Mouse (Mus musculus): ENCODE measurements around the gene Arhgap27. TPM values are rescaled to one million over a fixed set of nuclear protein-coding genes. Genes with fewer than 3 reads are reported as not detected.
"Not testable (repeated sequence)": the region's sequence is repeated elsewhere in the genome, so short reads cannot be mapped to it uniquely, and the experiment has no call there.

The Arhgap27 gene
- polyA plus RNA-seq (2015; fragmentation: Nextera tagmentation; extraction: Ambion mirVana), result 3.2 and 3.3 TPM in 2 replicates

DNA sequence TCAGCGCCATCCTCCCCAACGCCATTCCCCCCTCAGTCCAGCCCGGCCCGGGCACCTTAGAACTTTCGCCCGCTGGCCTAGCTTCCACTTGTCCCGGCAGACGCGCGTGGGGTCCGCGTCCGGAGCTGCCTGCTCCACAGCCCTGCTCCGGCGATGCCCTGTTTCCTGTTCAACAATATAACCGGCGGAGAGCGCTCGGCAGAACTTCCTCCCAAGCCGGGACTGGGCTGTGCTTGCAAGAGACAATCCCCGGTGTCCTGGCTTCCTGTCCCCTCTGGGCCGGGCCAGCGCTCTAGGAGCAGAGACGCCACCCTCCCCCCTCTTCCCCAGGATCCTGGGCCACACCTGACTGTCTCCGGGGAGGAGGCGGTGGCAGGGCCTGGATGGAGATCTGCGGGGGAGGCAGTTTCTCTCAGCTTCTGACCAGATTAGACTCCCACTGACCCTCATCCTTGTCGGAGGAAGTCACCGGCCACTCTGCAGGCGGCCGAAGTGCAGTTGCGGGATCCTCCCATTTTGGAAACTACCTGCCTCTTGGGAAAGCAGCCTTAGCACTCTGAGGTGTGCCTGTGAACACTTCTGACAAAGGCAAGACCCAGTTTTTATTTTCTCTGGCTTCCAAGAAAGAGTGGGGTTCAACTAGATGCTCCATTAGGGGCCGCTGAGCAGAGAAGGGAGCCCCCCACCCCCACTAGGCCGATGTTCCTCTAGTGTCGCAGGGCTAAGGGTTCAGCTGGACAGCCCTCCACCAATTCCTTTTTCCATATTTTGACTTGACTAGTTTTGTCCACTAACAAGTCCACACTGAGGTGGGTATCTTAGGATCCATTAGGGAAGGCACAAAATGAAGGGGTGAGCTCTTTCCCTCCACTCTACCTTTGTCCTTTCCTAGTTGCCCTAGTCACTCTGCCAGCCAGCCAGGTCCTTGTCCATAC is at the start of gene Arhgap27:
TSS of gene Arhgap27 (minus strand) at position 479 of the 935 bp plus-strand sequence.
- ATAC-seq, result peak; percentile 28
- whole genome bisulfite sequencing (ENCODE audit: insufficient replicate concordance), result 3% methylated on average over 35 of the region's 35 CpGs
- Histone ChIP-seq H3K4me3 (ENCODE audit: low read depth, low read length) (peak within 1 kb of the TSS; percentile 53), H3K36me3 (replicated peaks; ENCODE audit: insufficient read depth, low read length) (peaks cover 9% of the 10 kb centered on the region), H3K27me3 (ENCODE audit: insufficient read depth, low read length) (peaks cover 43% of the 10 kb centered on the region), H3K4me2 (ENCODE audit: low read depth, low read length) (peak within 1 kb of the TSS; percentile 88), H3K9ac (replicated peaks) (peak within 1 kb of the TSS; percentile 58), H3K4me1 (ENCODE audit: insufficient read depth) (peaks cover 35% of the 10 kb centered on the region), H3K27ac (ENCODE audit: low read depth) (peak within 1 kb of the TSS; percentile 74), H3K9me3 (ENCODE audit: low read length) (no peaks in the 10 kb centered on the region)
- DNase-seq, result peak; percentile 71
- TF ChIP-seq CTCF (IDR thresholded peaks at IDR 0.05; ENCODE audit: low read depth) (no peak), EP300 (IDR thresholded peaks at IDR 0.05; ENCODE audit: low read depth) (no peak)

GRCm38 (mm10) chr11:103412950-103413423 is 49.5 kb upstream of the Arhgap27 start:
- H3K36me3 ChIP-seq (replicated peaks; ENCODE audit: insufficient read depth, low read length), result peaks cover 6% of the 10 kb centered on the region; the same call in 1 of the 2 replicates
- H3K9me3 ChIP-seq (ENCODE audit: low read length), result no peaks in the 10 kb centered on the region
- peak overlapping the region; percentile 79 for H3K27ac ChIP-seq (ENCODE audit: low read depth)
- 3% methylated on average over 14 of the region's 14 CpGs for WGBS (ENCODE audit: insufficient replicate concordance)
- no peaks in the 10 kb centered on the region for H3K27me3 ChIP-seq (ENCODE audit: insufficient read depth, low read length)
- TF ChIP-seq CTCF (IDR thresholded peaks at IDR 0.05; ENCODE audit: low read depth), result no peak
- no peak for TF ChIP-seq EP300 (IDR thresholded peaks at IDR 0.05; ENCODE audit: low read depth)
- DNase-seq (no peak), ATAC-seq (peak; percentile 46)
- peak overlapping the region; percentile 98 for H3K9ac ChIP-seq (replicated peaks)
- peak overlapping the region; percentile 99 for H3K4me3 ChIP-seq (ENCODE audit: low read depth, low read length)
- H3K4me1 ChIP-seq (ENCODE audit: insufficient read depth), result peaks cover 17% of the 10 kb centered on the region
- H3K4me2 ChIP-seq (ENCODE audit: low read depth, low read length), result peak overlapping the region; percentile 84

DNA sequence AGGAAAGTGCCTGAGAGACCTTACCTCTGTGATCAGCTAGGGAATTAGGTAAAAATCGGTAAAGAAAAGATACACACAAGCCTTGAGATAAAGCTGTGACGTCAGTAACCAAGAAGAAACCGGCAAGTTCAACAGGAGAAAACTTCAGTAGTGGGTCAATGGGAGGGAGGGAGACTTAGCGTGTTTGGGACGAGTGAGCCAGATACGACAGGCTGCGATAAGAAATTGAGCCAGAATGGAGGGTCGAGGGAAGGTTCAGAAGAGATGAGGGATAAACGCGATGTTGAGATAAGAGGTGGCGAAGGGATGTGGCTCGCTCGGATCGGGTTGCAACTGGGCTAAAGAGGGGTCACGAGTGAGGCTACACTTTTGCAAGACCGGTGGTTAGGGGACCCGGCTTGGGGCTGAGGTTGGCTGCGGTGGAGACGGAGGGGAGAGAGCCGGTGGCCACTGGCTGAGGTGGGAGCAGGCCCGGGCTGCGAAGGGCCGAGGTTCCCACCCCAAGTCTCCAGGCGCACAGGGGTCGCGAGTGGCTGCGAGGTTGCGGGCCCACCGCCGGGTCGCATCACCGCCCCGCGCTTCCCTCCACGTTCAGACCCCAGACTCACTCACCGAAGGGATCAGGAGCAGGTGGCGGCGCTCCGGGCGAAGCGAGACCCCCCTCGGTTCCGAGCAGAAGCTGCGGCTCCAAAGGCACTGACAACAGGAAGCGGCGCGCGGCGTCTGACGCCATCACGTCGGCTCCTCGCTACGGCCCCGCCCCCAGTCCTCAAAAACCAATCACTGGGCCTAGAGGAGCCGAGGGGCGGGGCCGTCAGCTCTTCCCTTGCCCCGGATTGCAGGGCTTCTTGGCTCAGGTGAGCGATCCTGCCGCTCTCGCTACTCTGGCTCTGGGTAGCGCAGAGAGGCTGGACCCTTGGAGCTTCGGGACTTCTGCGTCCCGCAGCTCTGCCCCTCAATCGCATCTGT is 48.8 kb upstream of the Arhgap27 start, which contains the start of gene Plekhm1:
TSS of gene Plekhm1 (minus strand) at position 707 of the 969 bp plus-strand sequence.
- Histone ChIP-seq H3K27ac (ENCODE audit: low read depth) (peak within 1 kb of the TSS; percentile 89), H3K4me2 (ENCODE audit: low read depth, low read length) (peak within 1 kb of the TSS; percentile 84), H3K36me3 (replicated peaks; ENCODE audit: insufficient read depth, low read length) (peaks cover 6% of the 10 kb centered on the region; the same call in 1 of the 2 replicates), H3K27me3 (ENCODE audit: insufficient read depth, low read length) (no peaks in the 10 kb centered on the region), H3K4me1 (ENCODE audit: insufficient read depth) (peaks cover 17% of the 10 kb centered on the region), H3K9me3 (ENCODE audit: low read length) (no peaks in the 10 kb centered on the region), H3K4me3 (ENCODE audit: low read depth, low read length) (peak within 1 kb of the TSS; percentile 99), H3K9ac (replicated peaks) (peak within 1 kb of the TSS; percentile 98)
- under 1% methylated on average over 61 of the region's 67 CpGs for WGBS (ENCODE audit: insufficient replicate concordance)
- TF ChIP-seq EP300 (IDR thresholded peaks at IDR 0.05; ENCODE audit: low read depth), result no peak
- TF ChIP-seq CTCF (IDR thresholded peaks at IDR 0.05; ENCODE audit: low read depth), result no peak
- ATAC-seq (peak; percentile 97), DNase-seq (peak; percentile 97)

- TF ChIP-seq CTCF (IDR thresholded peaks at IDR 0.05; ENCODE audit: low read depth) (0 out of 2 replicates have a peak, but pooled peaks have one; percentile 6), EP300 (IDR thresholded peaks at IDR 0.05; ENCODE audit: low read depth) (no peak)
- Histone ChIP-seq H3K27me3 (ENCODE audit: insufficient read depth, low read length) (no peaks in the 10 kb centered on the region), H3K27ac (ENCODE audit: low read depth) (no peak overlapping the region), H3K4me3 (ENCODE audit: low read depth, low read length) (peak overlapping the region; percentile 99), H3K36me3 (replicated peaks; ENCODE audit: insufficient read depth, low read length) (peaks cover 6% of the 10 kb centered on the region; the same call in 1 of the 2 replicates), H3K4me2 (ENCODE audit: low read depth, low read length) (peak overlapping the region; percentile 84), H3K9ac (replicated peaks) (peak overlapping the region; percentile 98), H3K4me1 (ENCODE audit: insufficient read depth) (peaks cover 17% of the 10 kb centered on the region), H3K9me3 (ENCODE audit: low read length) (no peaks in the 10 kb centered on the region)
- DNase-seq (no peak), ATAC-seq (no peak)
- 78% methylated on average over 1 of the region's 1 CpGs for WGBS (ENCODE audit: insufficient replicate concordance)
These were observed 47.8 kb upstream of the Arhgap27 start for GRCm38 (mm10) chr11:103411301-103411700.

DNA sequence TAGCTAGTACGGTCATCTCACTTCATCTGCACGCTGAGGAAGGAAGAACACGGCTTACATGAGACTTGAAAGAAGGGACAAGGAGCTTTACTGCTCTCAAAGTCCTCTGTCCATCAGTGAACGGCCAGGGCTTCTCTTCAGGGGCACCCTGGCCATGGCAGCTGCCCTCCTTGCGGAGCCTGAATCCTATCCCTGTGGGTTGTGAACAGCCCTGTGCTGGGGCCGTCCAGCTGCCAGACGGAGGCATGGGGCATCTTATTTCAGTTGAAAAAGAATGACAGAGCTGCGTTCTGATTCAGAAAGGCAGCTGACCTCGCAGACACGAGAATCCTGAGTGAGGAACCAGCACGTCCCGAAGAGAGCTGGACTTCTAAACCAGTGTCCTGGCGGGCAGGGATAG is 45.4 kb upstream of the Arhgap27 start:
- ATAC-seq (no peak), DNase-seq (no peak)
- TF ChIP-seq CTCF (IDR thresholded peaks at IDR 0.05; ENCODE audit: low read depth), result no peak
- no peak for TF ChIP-seq EP300 (IDR thresholded peaks at IDR 0.05; ENCODE audit: low read depth)
- no peaks in the 10 kb centered on the region for H3K27me3 ChIP-seq (ENCODE audit: insufficient read depth, low read length)
- H3K4me2 ChIP-seq (ENCODE audit: low read depth, low read length), result no peak overlapping the region
- WGBS (ENCODE audit: insufficient replicate concordance), result 86% methylated on average over 13 of the region's 13 CpGs
- no peak overlapping the region for H3K27ac ChIP-seq (ENCODE audit: low read depth)
- H3K9me3 ChIP-seq (ENCODE audit: low read length), result no peaks in the 10 kb centered on the region
- H3K9ac ChIP-seq (replicated peaks), result no peak overlapping the region
- H3K4me1 ChIP-seq (ENCODE audit: insufficient read depth), result peaks cover 17% of the 10 kb centered on the region
- no peak overlapping the region for H3K4me3 ChIP-seq (ENCODE audit: low read depth, low read length)
- peaks cover 6% of the 10 kb centered on the region; the same call in 1 of the 2 replicates for H3K36me3 ChIP-seq (replicated peaks; ENCODE audit: insufficient read depth, low read length)

- H3K27ac ChIP-seq (ENCODE audit: low read depth); H3K4me2 ChIP-seq (ENCODE audit: low read depth, low read length); H3K27me3 ChIP-seq (ENCODE audit: insufficient read depth, low read length); ATAC-seq; H3K4me3 ChIP-seq (ENCODE audit: low read depth, low read length); DNase-seq; H3K9me3 ChIP-seq (ENCODE audit: low read length); H3K9ac ChIP-seq (replicated peaks); H3K4me1 ChIP-seq (ENCODE audit: insufficient read depth): not testable (repeated sequence)
- H3K36me3 ChIP-seq (replicated peaks; ENCODE audit: insufficient read depth, low read length), result peaks cover 10% of the 10 kb centered on the region
- 69% methylated on average over 5 of the region's 5 CpGs for WGBS (ENCODE audit: insufficient replicate concordance)
These were observed 43.6 kb upstream of the Arhgap27 start for GRCm38 (mm10) chr11:103407136-103407535.
